Mouse (Mus musculus) thymus, postnatal 10 days (tissue): Measurements from ENCODE around the gene Asb14.
"Not testable (repeated sequence)": the region's sequence is repeated elsewhere in the genome, so short reads cannot be mapped to it uniquely, and the experiment has no call there.

ENCODE experiments used
- DNase-seq, 2 experiments: peaks; one replicate each; pipeline ENCODE4 v3.0.0; 2021; ENCODE audit warnings: low spot score in 2 of 2

Gene Asb14

GRCm38 (mm10) chr14:26894392-26894791 is at the start of gene Asb14:
Asb14 (plus strand) TSS chr14:26894557.
- DNase-seq = no peak

- no peak for DNase-seq
Observed at GRCm38 (mm10) chr14:26853053-26853452, 41.3 kb upstream of the Asb14 start.

GRCm38 (mm10) chr14:26854066-26854465 is 40.3 kb upstream of the Asb14 start:
- DNase-seq = no peak

- DNase-seq = peak; percentile 14 to 31
Observed at GRCm38 (mm10) chr14:26858364-26858763, 36.0 kb upstream of the Asb14 start.

GRCm38 (mm10) chr14:26859024-26859423 is 35.3 kb upstream of the Asb14 start:
- DNase-seq = no peak

GRCm38 (mm10) chr14:26867356-26867755 is 27.0 kb upstream of the Asb14 start:
- DNase-seq = no peak

- no peak for DNase-seq
Observed at GRCm38 (mm10) chr14:26868299-26868698, 26.1 kb upstream of the Asb14 start.

- peak; percentile 29 to 47 for DNase-seq
Observed at GRCm38 (mm10) chr14:26878756-26879155, 15.6 kb upstream of the Asb14 start.

GRCm38 (mm10) chr14:26879976-26880375 is 14.4 kb upstream of the Asb14 start:
- DNase-seq = no peak

GRCm38 (mm10) chr14:26881700-26882099 is 12.7 kb upstream of the Asb14 start:
- DNase-seq = no peak

GRCm38 (mm10) chr14:26887244-26887643 is 7.1 kb upstream of the Asb14 start:
- no peak for DNase-seq

GRCm38 (mm10) chr14:26890777-26891176 is 3.6 kb upstream of the Asb14 start:
- DNase-seq = no peak

GRCm38 (mm10) chr14:26899490-26899889 is 5.1 kb downstream of the Asb14 start:
- DNase-seq = no peak

- no peak for DNase-seq
Observed at GRCm38 (mm10) chr14:26900893-26901292, 6.5 kb downstream of the Asb14 start.

- DNase-seq = no peak
Observed at GRCm38 (mm10) chr14:26907401-26907800, 13.0 kb downstream of the Asb14 start.

- not testable (repeated sequence) for DNase-seq
Observed at GRCm38 (mm10) chr14:26910461-26910860, 16.1 kb downstream of the Asb14 start.

- DNase-seq = no peak
Observed at GRCm38 (mm10) chr14:26911201-26911600, 16.8 kb downstream of the Asb14 start.

GRCm38 (mm10) chr14:26911826-26912225 is 17.5 kb downstream of the Asb14 start:
- DNase-seq = no peak

GRCm38 (mm10) chr14:26913681-26914268 is 19.4 kb downstream of the Asb14 start:
- no peak for DNase-seq

- DNase-seq = no peak
Observed at GRCm38 (mm10) chr14:26919310-26919709, 25.0 kb downstream of the Asb14 start.

- no peak for DNase-seq
Observed at GRCm38 (mm10) chr14:26923702-26924421, 29.5 kb downstream of the Asb14 start.

GRCm38 (mm10) chr14:26934891-26935290 is 40.5 kb downstream of the Asb14 start:
- DNase-seq = no peak

- no peak for DNase-seq
Observed at GRCm38 (mm10) chr14:26935558-26935957, 41.2 kb downstream of the Asb14 start.
